Mouse (Mus musculus) common myeloid progenitor, adult 5-6 weeks (primary cell): Measurements from ENCODE around the gene Olfr1044. TPM values are rescaled to one million over a fixed set of nuclear protein-coding genes. Genes with fewer than 3 reads are reported as not detected.

Experiments
- ATAC-seq: replicated peaks from 2 replicates; pipeline ENCODE4 v1.8.0; 2016; ENCODE audit warnings: low read depth, mild to moderate bottlenecking, moderate TSS enrichment, inconsistent platforms; ENCODE audit not compliant: poor library complexity, severe bottlenecking
- total RNA-seq: library from RNA; stranded (forward); fragments of 200-1000, 187-1606 nt; gene quantifications from 2 replicates; pipeline ENCODE4 v1.2.3, GENCODE M21; 2017

Gene Olfr1044
- not detected in 2 replicates for total RNA-seq

GRCm38 (mm10) chr2:86177720-86178119 is at the start of gene Olfr1044:
Gene Olfr1044, minus strand, starts transcription at chr2:86177820.
- no peak for ATAC-seq

GRCm38 (mm10) chr2:86219214-86219613 is 41.6 kb upstream of the Olfr1044 start, which contains the start of gene Olfr1046:
Gene Olfr1046, minus strand, starts transcription at chr2:86219314.
- ATAC-seq = no peak

DNA sequence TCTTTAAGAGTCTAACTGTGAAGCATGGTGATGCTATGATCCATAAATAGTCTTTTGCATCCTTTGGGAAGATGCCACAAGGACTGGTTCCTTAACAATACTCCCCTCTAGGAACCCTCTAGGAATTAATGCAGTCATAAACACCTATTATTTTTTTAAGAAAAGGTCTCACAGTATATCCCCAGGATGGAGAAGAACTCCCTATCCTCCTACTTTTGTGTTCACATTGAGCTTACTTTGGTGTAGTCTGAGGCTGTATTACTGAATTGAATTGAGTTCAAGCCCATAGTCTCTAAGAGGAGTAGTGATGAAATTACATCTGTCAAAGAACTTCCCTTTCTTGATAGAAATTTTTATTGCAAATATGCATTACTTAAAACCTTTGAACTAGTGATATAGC is 25.3 kb upstream of the Olfr1044 start, which contains the start of gene Olfr1045:
TSS of gene Olfr1045 (minus strand) at position 101 of the 400 bp plus-strand sequence.
- no peak for ATAC-seq

GRCm38 (mm10) chr2:86195863-86196262 is 18.2 kb upstream of the Olfr1044 start:
- ATAC-seq = no peak

DNA sequence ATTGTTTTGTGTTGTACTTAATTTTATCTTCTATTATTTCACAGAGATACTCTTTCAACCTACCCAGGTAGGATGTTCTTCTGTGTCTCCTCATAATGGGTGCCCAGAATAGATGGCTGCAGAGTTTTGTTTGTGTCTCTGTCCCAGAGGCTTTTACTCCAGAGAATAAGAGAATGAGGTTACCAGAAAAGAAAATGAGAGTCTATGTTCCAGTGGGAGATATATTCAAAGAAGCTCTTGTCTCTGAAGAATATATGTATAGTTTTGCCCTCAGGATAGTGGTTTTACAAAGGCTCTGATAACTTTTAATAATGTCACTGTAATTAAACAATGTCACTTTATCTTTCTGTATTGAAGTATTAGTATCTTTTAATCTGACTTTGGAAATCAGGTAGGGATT is 8.0 kb upstream of the Olfr1044 start, which contains the start of gene Olfr52:
TSS of gene Olfr52 (minus strand) at position 101 of the 400 bp plus-strand sequence.
- no peak for ATAC-seq

GRCm38 (mm10) chr2:86179950-86180349 is 2.3 kb upstream of the Olfr1044 start:
- ATAC-seq = no peak

- peak; percentile 88 for ATAC-seq
These were observed 2.2 kb downstream of the Olfr1044 start for GRCm38 (mm10) chr2:86175422-86175821.

GRCm38 (mm10) chr2:86167422-86167821 is 10.2 kb downstream of the Olfr1044 start, which contains the start of gene Olfr1043:
Gene Olfr1043, minus strand, starts transcription at chr2:86167522.
- ATAC-seq = no peak

GRCm38 (mm10) chr2:86161738-86162137 is 15.9 kb downstream of the Olfr1044 start, which contains the start of gene Olfr1042:
Gene Olfr1042, minus strand, starts transcription at chr2:86161838.
- ATAC-seq = no peak

GRCm38 (mm10) chr2:86146632-86147031 is 31.0 kb downstream of the Olfr1044 start, which contains the start of gene Olfr1040:
Gene Olfr1040, minus strand, starts transcription at chr2:86146732.
- no peak for ATAC-seq

- ATAC-seq = no peak
These were observed 41.8 kb downstream of the Olfr1044 start, which contains the start of gene Olfr1039 for GRCm38 (mm10) chr2:86135828-86136227. Gene Olfr1039, minus strand, starts transcription at chr2:86135928.

Other genes with a start within 250 kb of the Olfr1044 start
- gene Olfr1028, start 227.4 kb downstream of the Olfr1044 start, total RNA-seq = not detected in 2 replicates
- gene Olfr1029, start 203.9 kb downstream of the Olfr1044 start, total RNA-seq = not detected in 2 replicates
- gene Olfr1030, start 198.5 kb downstream of the Olfr1044 start, total RNA-seq = not detected in 2 replicates
- gene Olfr1031, start 187.5 kb downstream of the Olfr1044 start, total RNA-seq = not detected in 2 replicates
- gene Olfr1032, start 172.3 kb downstream of the Olfr1044 start, total RNA-seq = not detected in 2 replicates
- 0.18 TPM in 1 of 2 replicates, not detected in the other for gene Olfr1033, start 157.2 kb downstream of the Olfr1044 start, total RNA-seq
- gene Olfr1034, start 132.0 kb downstream of the Olfr1044 start, total RNA-seq = not detected in 2 replicates
- gene Olfr1036, start 103.8 kb downstream of the Olfr1044 start, total RNA-seq = not detected in 2 replicates
- not detected in 2 replicates for gene Olfr1037, start 90.4 kb downstream of the Olfr1044 start, total RNA-seq
- gene Olfr1039, start 41.9 kb downstream of the Olfr1044 start, total RNA-seq = not detected in 2 replicates
- gene Olfr1040, start 31.1 kb downstream of the Olfr1044 start, total RNA-seq = not detected in 2 replicates
- gene Olfr1042, start 16.0 kb downstream of the Olfr1044 start, total RNA-seq = not detected in 2 replicates
- gene Olfr1043, start 10.3 kb downstream of the Olfr1044 start, total RNA-seq = not detected in 2 replicates
- not detected in 2 replicates for gene Olfr52, start 7.9 kb upstream of the Olfr1044 start, total RNA-seq
- not detected in 2 replicates for gene Olfr1045, start 25.2 kb upstream of the Olfr1044 start, total RNA-seq
- gene Olfr1046, start 41.5 kb upstream of the Olfr1044 start, total RNA-seq = not detected in 2 replicates
- not detected in 2 replicates for gene Olfr1047, start 53.6 kb upstream of the Olfr1044 start, total RNA-seq
- gene Olfr1048, start 62.5 kb upstream of the Olfr1044 start, total RNA-seq = not detected in 2 replicates
- gene Olfr1049, start 80.5 kb upstream of the Olfr1044 start, total RNA-seq = not detected in 2 replicates
- not detected in 2 replicates for gene Olfr1051, start 101.3 kb upstream of the Olfr1044 start, total RNA-seq
- not detected in 2 replicates for gene Olfr1052, start 114.6 kb upstream of the Olfr1044 start, total RNA-seq
- not detected in 2 replicates for gene Olfr1053, start 137.5 kb upstream of the Olfr1044 start, total RNA-seq
- gene Olfr1054, start 157.6 kb upstream of the Olfr1044 start, total RNA-seq = not detected in 2 replicates
- not detected in 2 replicates for gene Olfr1055, start 172.5 kb upstream of the Olfr1044 start, total RNA-seq
- gene Olfr1056, start 184.6 kb upstream of the Olfr1044 start, total RNA-seq = not detected in 2 replicates
- not detected in 2 replicates for gene Olfr1057, start 200.6 kb upstream of the Olfr1044 start, total RNA-seq
- gene Olfr1058, start 210.7 kb upstream of the Olfr1044 start, total RNA-seq = not detected in 2 replicates
- gene Olfr1061, start 236.2 kb upstream of the Olfr1044 start, total RNA-seq = not detected in 2 replicates
- not detected in 2 replicates for gene Olfr1062, start 248.9 kb upstream of the Olfr1044 start, total RNA-seq